Mouse (Mus musculus) lung, postnatal 0 days (tissue): Measurements from ENCODE around the gene Abraxas2.

Experiments used
- CTCF ChIP-seq: IDR thresholded peaks from 2 replicates; pipeline ENCODE4 v1.5.1; 2016; ENCODE audit warnings: antibody characterized with exemption, mild to moderate bottlenecking
- EP300 ChIP-seq: IDR thresholded peaks from 2 replicates; pipeline ENCODE4 v1.6.1; 2016; ENCODE audit warnings: antibody characterized with exemption, mild to moderate bottlenecking, control low read depth

DNA sequence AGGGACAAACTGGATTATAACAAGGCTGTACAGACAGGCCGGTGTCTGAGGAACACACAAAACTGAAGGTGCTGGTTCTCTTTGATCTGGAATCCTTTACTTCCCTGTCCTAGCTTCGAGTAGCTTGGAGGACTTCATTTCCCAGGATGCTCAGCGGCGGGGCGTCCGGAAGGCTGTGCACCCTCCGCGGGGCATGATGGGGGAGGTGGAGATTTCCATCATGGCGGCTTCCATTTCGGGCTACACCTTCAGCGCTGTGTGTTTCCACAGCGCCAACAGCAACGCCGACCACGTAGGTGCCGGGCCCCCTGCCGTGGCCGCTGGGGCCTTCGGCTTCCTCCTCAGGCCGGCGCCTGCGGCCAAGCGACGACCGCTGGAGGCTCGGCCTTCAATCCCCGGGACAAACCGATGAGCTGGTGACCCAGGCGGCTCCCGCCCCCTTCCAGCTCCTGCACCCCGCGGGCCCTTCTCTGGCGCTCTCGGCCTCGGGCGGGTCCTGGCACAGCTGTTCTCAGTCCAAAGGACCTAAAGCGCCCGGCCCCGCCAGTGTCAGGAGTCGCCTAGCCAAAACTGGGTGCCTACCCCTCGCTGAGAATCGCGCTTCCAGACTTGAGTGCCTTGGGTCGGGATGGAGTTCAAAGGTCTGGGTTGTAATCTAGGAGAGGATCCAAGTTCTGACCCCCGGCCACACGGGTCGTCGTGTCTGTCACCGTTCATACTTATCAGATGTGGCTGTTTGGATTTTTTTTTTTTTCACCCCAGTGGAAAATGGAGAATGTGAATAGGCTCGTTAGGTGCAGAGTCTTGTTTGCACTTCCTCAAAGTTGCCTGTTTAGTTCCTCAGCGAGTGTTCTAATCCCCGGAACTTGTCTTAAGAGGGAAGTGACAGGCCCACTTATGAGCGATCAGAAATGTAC is at the start of gene Abraxas2:
- TF ChIP-seq CTCF, result no peak
- no peak for TF ChIP-seq EP300
